ENCODE assay signal across 11 mouse cellular contexts in the genomic region with DNA sequence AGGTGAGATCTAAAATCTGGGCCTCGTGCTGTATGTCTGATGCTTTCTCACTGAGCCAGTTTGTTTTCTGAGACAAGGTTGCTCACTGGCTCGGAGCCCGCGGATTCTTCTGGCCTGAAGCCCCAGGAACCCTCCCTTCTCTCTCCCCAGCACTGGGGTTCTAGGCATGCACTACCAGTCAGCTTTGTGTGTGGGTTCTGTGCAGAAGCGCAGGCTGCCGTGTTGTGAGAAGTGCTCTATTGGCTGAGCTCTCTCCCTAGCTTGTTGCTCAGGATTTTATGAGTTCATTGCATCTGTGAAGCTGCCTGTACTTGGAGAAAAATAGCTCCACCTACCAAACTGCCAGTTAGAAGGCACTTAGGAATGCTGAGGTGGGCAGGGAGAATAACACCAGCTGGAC.
DNase-seq lines count a peak whose midpoint lies in the region; ATAC-seq and TF ChIP-seq lines count a peak whose summit lies in the region.
"Had no signal": no experiment of that assay in that cellular context is flagged by ENCODE, and none has a peak within 500 bp of the region (broad histone marks: within the 10 kb centered on the region; RNA-seq: fewer than 3 reads in every experiment).

No protein-coding gene starts in this region.

- peaks cover 4% of the 10 kb centered on the region; the same call in 1 of the 2 replicates for H3K4me1 ChIP-seq in kidney, embryonic 16.5 days (ENCODE audit: insufficient read depth, low read length)
- 0 out of 2 replicates have a peak, but pooled peaks cover 2% of the 10 kb centered on the region for H3K4me1 ChIP-seq in forebrain, embryonic 16.5 days (replicated peaks; ENCODE audit: control insufficient read depth, insufficient read depth, low read length)
- H3K4me1 ChIP-seq: forebrain, embryonic 12.5 days had no signal

- H3K27me3 ChIP-seq in kidney, embryonic 16.5 days (ENCODE audit: insufficient read depth, low read length) = no peaks in the 10 kb centered on the region
- H3K27me3 ChIP-seq in forebrain, embryonic 16.5 days (replicated peaks; ENCODE audit: control insufficient read depth, insufficient read depth, low read length) = no peaks in the 10 kb centered on the region
- H3K27me3 ChIP-seq: forebrain, embryonic 12.5 days had no signal

- H3K4me2 ChIP-seq in kidney, embryonic 16.5 days (replicated peaks; ENCODE audit: low read depth, low read length) = no peak overlapping the region
- no peak overlapping the region for H3K4me2 ChIP-seq in forebrain, embryonic 16.5 days (ENCODE audit: low read length)
- H3K4me2 ChIP-seq: forebrain, embryonic 12.5 days had no signal

- H3K9me3 ChIP-seq in kidney, embryonic 16.5 days (ENCODE audit: low read length) = no peaks in the 10 kb centered on the region
- H3K9me3 ChIP-seq in forebrain, embryonic 16.5 days (ENCODE audit: control insufficient read depth, low read length) = no peaks in the 10 kb centered on the region
- H3K9me3 ChIP-seq: forebrain, embryonic 12.5 days had no signal

- H3K36me3 ChIP-seq in kidney, embryonic 16.5 days (ENCODE audit: insufficient read depth, low read length) = no peaks in the 10 kb centered on the region
- H3K36me3 ChIP-seq in forebrain, embryonic 16.5 days (ENCODE audit: control insufficient read depth, insufficient read depth) = peaks cover 6% of the 10 kb centered on the region
- H3K36me3 ChIP-seq: forebrain, embryonic 12.5 days had no signal

- peak; percentile 14 to 23 for DNase-seq in kidney, postnatal 4 days
- DNase-seq in kidney, postnatal 10 days = no peak
- DNase-seq in cerebellum, adult 9-10 months = peak; percentile 61
- peak; percentile 57 to 80 for DNase-seq in layer of hippocampus, adult 2 months (ENCODE audit: low spot score in 2 of 2)
- DNase-seq in right cerebral cortex, postnatal 10 days (ENCODE audit: low spot score in 2 of 2) = peak; percentile 68 to 75
- DNase-seq in gastrocnemius, adult 18-20 months (ENCODE audit: low spot score) = no peak
- DNase-seq: heart, postnatal 14 days; thymus, adult 2 months had no signal

- WGBS in kidney, embryonic 16.5 days = 65% methylated on average over 6 of the region's 6 CpGs
- WGBS in forebrain, embryonic 16.5 days = 79% methylated on average over 6 of the region's 6 CpGs

- no peak overlapping the region for H3K9ac ChIP-seq in kidney, embryonic 16.5 days (replicated peaks; ENCODE audit: low read length)
- no peak overlapping the region for H3K9ac ChIP-seq in forebrain, embryonic 16.5 days (replicated peaks; ENCODE audit: low read depth, low read length)
- H3K9ac ChIP-seq: forebrain, embryonic 12.5 days had no signal

- no peak for TF ChIP-seq CTCF in layer of hippocampus, adult 2 months (conservative IDR thresholded peaks at IDR 0.05)

- no peak overlapping the region for H3K4me3 ChIP-seq in layer of hippocampus, adult 2 months
- H3K4me3 ChIP-seq in kidney, embryonic 16.5 days (ENCODE audit: low read length) = no peak overlapping the region
- no peak overlapping the region for H3K4me3 ChIP-seq in forebrain, embryonic 16.5 days (replicated peaks; ENCODE audit: low read length)
- H3K4me3 ChIP-seq: forebrain, embryonic 12.5 days had no signal

- no peak for ATAC-seq in kidney, embryonic 16.5 days (ENCODE audit: low FRiP score, low TSS enrichment)
- no peak for ATAC-seq in forebrain, embryonic 16.5 days

- H3K27ac ChIP-seq in layer of hippocampus, adult 2 months = peak overlapping the region; percentile 86
- H3K27ac ChIP-seq in kidney, embryonic 16.5 days (ENCODE audit: low read length) = no peak overlapping the region
- no peak overlapping the region for H3K27ac ChIP-seq in forebrain, embryonic 16.5 days (ENCODE audit: low read length)
- H3K27ac ChIP-seq: forebrain, embryonic 12.5 days had no signal

Comparison
In these comparisons a context has a peak if more than half of its experiments do, and no peak if none do; other contexts are left out.
1. DNase-seq: peak in kidney, postnatal 4 days (2 of 2), cerebellum, adult 9-10 months (single experiment), layer of hippocampus, adult 2 months (2 of 2) and right cerebral cortex, postnatal 10 days (2 of 2); none in kidney, postnatal 10 days (single experiment) and gastrocnemius, adult 18-20 months (single experiment).